In genomic region chr8:120439309-120439708, GRCm38 (mm10) we compare ENCODE assay signal across 9 mouse cellular contexts.
DNase-seq lines count a peak whose midpoint lies in the region; ATAC-seq and TF ChIP-seq lines count a peak whose summit lies in the region.
"Had no signal": no experiment of that assay in that cellular context is flagged by ENCODE, and none has a peak within 500 bp of the region (broad histone marks: within the 10 kb centered on the region; RNA-seq: fewer than 3 reads in every experiment).

No protein-coding gene starts in this region.

- peak overlapping the region; percentile 51; the same call in 1 of the 2 replicates for H3K9ac ChIP-seq in hindbrain, embryonic 13.5 days
- H3K9ac ChIP-seq in midbrain, embryonic 14.5 days (replicated peaks; ENCODE audit: low read length): no peak overlapping the region; the same call in 1 of the 2 replicates
- no peak overlapping the region for H3K9ac ChIP-seq in liver, postnatal 0 days (replicated peaks)

- no peaks in the 10 kb centered on the region for H3K36me3 ChIP-seq in heart, embryonic 10.5 days
- no peaks in the 10 kb centered on the region for H3K36me3 ChIP-seq in hindbrain, embryonic 13.5 days
- H3K36me3 ChIP-seq in midbrain, embryonic 14.5 days (ENCODE audit: control insufficient read depth, insufficient read depth, low read length): no peaks in the 10 kb centered on the region
- H3K36me3 ChIP-seq in liver, postnatal 0 days (replicated peaks; ENCODE audit: insufficient read depth, low read length): no peaks in the 10 kb centered on the region

- H3K27ac ChIP-seq in heart, embryonic 10.5 days: peak overlapping the region; percentile 67
- peak overlapping the region; percentile 90 for H3K27ac ChIP-seq in hindbrain, embryonic 13.5 days
- H3K27ac ChIP-seq in midbrain, embryonic 14.5 days (replicated peaks; ENCODE audit: low read depth, low read length): peak overlapping the region; percentile 76
- no peak overlapping the region for H3K27ac ChIP-seq in gastrocnemius, adult 2 months
- H3K27ac ChIP-seq in liver, postnatal 0 days (ENCODE audit: low read depth): no peak overlapping the region

- no peak for TF ChIP-seq CTCF in gastrocnemius, adult 2 months (IDR thresholded peaks at IDR 0.05)
- TF ChIP-seq CTCF in liver, postnatal 0 days (IDR thresholded peaks at IDR 0.05; ENCODE audit: low read depth): no peak

- H3K4me1 ChIP-seq in heart, embryonic 10.5 days: peaks cover 76% of the 10 kb centered on the region
- H3K4me1 ChIP-seq in hindbrain, embryonic 13.5 days (replicated peaks): peaks cover 70% of the 10 kb centered on the region
- peaks cover 50% of the 10 kb centered on the region for H3K4me1 ChIP-seq in midbrain, embryonic 14.5 days (ENCODE audit: control insufficient read depth, insufficient read depth, low read length)
- H3K4me1 ChIP-seq in liver, postnatal 0 days (ENCODE audit: insufficient read depth): peaks cover 34% of the 10 kb centered on the region

- 10% methylated on average over 19 of the region's 19 CpGs for WGBS in heart, embryonic 10.5 days
- whole genome bisulfite sequencing in hindbrain, embryonic 13.5 days: 5% methylated on average over 19 of the region's 19 CpGs
- WGBS in midbrain, embryonic 14.5 days: 2% methylated on average over 19 of the region's 19 CpGs
- WGBS in liver, postnatal 0 days (ENCODE audit: insufficient replicate concordance): 67% methylated on average over 19 of the region's 19 CpGs

- no peaks in the 10 kb centered on the region for H3K9me3 ChIP-seq in heart, embryonic 10.5 days
- no peaks in the 10 kb centered on the region for H3K9me3 ChIP-seq in hindbrain, embryonic 13.5 days
- no peaks in the 10 kb centered on the region for H3K9me3 ChIP-seq in midbrain, embryonic 14.5 days (ENCODE audit: control insufficient read depth, low read length)
- H3K9me3 ChIP-seq in liver, postnatal 0 days (ENCODE audit: low read length): no peaks in the 10 kb centered on the region

- intact Hi-C loops in gastrocnemius, adult 2 months (cut with DNase I): loop anchor here (5.0 kb wide), 1 partner anchor 63 kb away; no protein-coding TSS in a partner anchor

- H3K4me3 ChIP-seq in heart, embryonic 10.5 days: peak overlapping the region; percentile 31; the same call in 1 of the 2 replicates
- H3K4me3 ChIP-seq in hindbrain, embryonic 13.5 days: no peak overlapping the region
- H3K4me3 ChIP-seq in midbrain, embryonic 14.5 days (replicated peaks; ENCODE audit: low read depth, low read length): no peak overlapping the region
- H3K4me3 ChIP-seq in gastrocnemius, adult 2 months: no peak overlapping the region
- H3K4me3 ChIP-seq in liver, postnatal 0 days (ENCODE audit: low read depth, low read length): no peak overlapping the region

- H3K4me2 ChIP-seq in hindbrain, embryonic 13.5 days: peak overlapping the region; percentile 19; the same call in 1 of the 2 replicates
- H3K4me2 ChIP-seq in midbrain, embryonic 14.5 days (ENCODE audit: low read length): peak overlapping the region; percentile 13
- no peak overlapping the region for H3K4me2 ChIP-seq in liver, postnatal 0 days (ENCODE audit: low read depth, low read length)

- ATAC-seq in hindbrain, embryonic 13.5 days (ENCODE audit: low FRiP score): peak; percentile 70
- ATAC-seq in midbrain, embryonic 14.5 days (ENCODE audit: low FRiP score, low TSS enrichment): peak; percentile 72
- no peak for ATAC-seq in frontal cortex, adult (ENCODE audit: low TSS enrichment)
- no peak for ATAC-seq in liver, postnatal 0 days

- no peak for TF ChIP-seq EP300 in liver, postnatal 0 days (IDR thresholded peaks at IDR 0.05; ENCODE audit: low read depth)

- H3K27me3 ChIP-seq in heart, embryonic 10.5 days (ENCODE audit: insufficient read depth, poor library complexity, severe bottlenecking): peaks cover 51% of the 10 kb centered on the region
- peaks cover 23% of the 10 kb centered on the region; the same call in 1 of the 2 replicates for H3K27me3 ChIP-seq in hindbrain, embryonic 13.5 days
- peaks cover 4% of the 10 kb centered on the region; the same call in 1 of the 2 replicates for H3K27me3 ChIP-seq in midbrain, embryonic 14.5 days (ENCODE audit: control insufficient read depth, insufficient read depth, low read length)
- H3K27me3 ChIP-seq in liver, postnatal 0 days (ENCODE audit: insufficient read depth, low read length): no peaks in the 10 kb centered on the region

- no peak for DNase-seq in heart, embryonic 10.5 days (ENCODE audit: low spot score)
- no peak for DNase-seq in heart, postnatal 4 days
- DNase-seq in ZHBTc4 (ENCODE audit: low read depth, low spot score): peak; percentile 42
- peak; percentile 84 for DNase-seq in midbrain, embryonic 14.5 days
- no peak for DNase-seq in gastrocnemius, adult 2 months
- no peak for DNase-seq in liver, postnatal 0 days
- DNase-seq: adrenal gland, postnatal 14 days had no signal

Comparison
In these comparisons a context has a peak if more than half of its experiments do, and no peak if none do; other contexts are left out.
1. DNase-seq: peak in ZHBTc4 (single experiment) and midbrain, embryonic 14.5 days (single experiment); none in heart, embryonic 10.5 days (single experiment), heart, postnatal 4 days (single experiment), gastrocnemius, adult 2 months (single experiment) and liver, postnatal 0 days (single experiment).
2. H3K27ac ChIP-seq: peak in heart, embryonic 10.5 days (single experiment), hindbrain, embryonic 13.5 days (single experiment) and midbrain, embryonic 14.5 days (single experiment); none in gastrocnemius, adult 2 months (single experiment) and liver, postnatal 0 days (single experiment).
3. ATAC-seq: peak in hindbrain, embryonic 13.5 days (single experiment) and midbrain, embryonic 14.5 days (single experiment); none in frontal cortex, adult (single experiment) and liver, postnatal 0 days (single experiment).